Mouse (Mus musculus): ENCODE measurements at regions not wholly inside any gene's neighbourhood (a gene's known extent, or its start where the extent isn't known, plus 50 kb on each side); places are given as distances from the start of the nearest gene placed in this dataset.
A peak's percentile ranks its signal among the peaks of the same experiment; 100 is the strongest.

- no peak for DNase-seq (ENCODE audit: extremely low read depth, low read depth, low spot score)
These were observed 83.7 kb upstream of the Ppp2r5a start for GRCm38 (mm10) chr1:191486766-191487165.

- peak; percentile 65 for DNase-seq (ENCODE audit: extremely low read depth, low read depth, low spot score)
These were observed 81.8 kb upstream of the Ppp2r5a start for GRCm38 (mm10) chr1:191484726-191485425.

GRCm38 (mm10) chr1:191479906-191480379 is 76.9 kb upstream of the Ppp2r5a start:
- no peak for DNase-seq (ENCODE audit: extremely low read depth, low read depth, low spot score)

- no peak for DNase-seq (ENCODE audit: extremely low read depth, low read depth, low spot score)
These were observed 69.5 kb upstream of the Ppp2r5a start for GRCm38 (mm10) chr1:191472551-191472950.

GRCm38 (mm10) chr1:191471489-191471888 is 68.4 kb upstream of the Ppp2r5a start:
- no peak for DNase-seq (ENCODE audit: extremely low read depth, low read depth, low spot score)

GRCm38 (mm10) chr1:191470190-191470985 is 67.3 kb upstream of the Ppp2r5a start:
- no peak for DNase-seq (ENCODE audit: extremely low read depth, low read depth, low spot score)

GRCm38 (mm10) chr1:191468837-191469529 is 65.9 kb upstream of the Ppp2r5a start:
- DNase-seq (ENCODE audit: extremely low read depth, low read depth, low spot score) = no peak

GRCm38 (mm10) chr1:191466261-191466660 is 63.2 kb upstream of the Ppp2r5a start:
- no peak for DNase-seq (ENCODE audit: extremely low read depth, low read depth, low spot score)

- no peak for DNase-seq (ENCODE audit: extremely low read depth, low read depth, low spot score)
These were observed 62.7 kb upstream of the Ppp2r5a start for GRCm38 (mm10) chr1:191465723-191466122.

- no peak for DNase-seq (ENCODE audit: extremely low read depth, low read depth, low spot score)
These were observed 62.1 kb upstream of the Ppp2r5a start for GRCm38 (mm10) chr1:191465170-191465569.

GRCm38 (mm10) chr1:191461811-191462491 is 58.9 kb upstream of the Ppp2r5a start:
- DNase-seq (ENCODE audit: extremely low read depth, low read depth, low spot score) = no peak

- no peak for DNase-seq (ENCODE audit: extremely low read depth, low read depth, low spot score)
These were observed 56.0 kb upstream of the Ppp2r5a start for GRCm38 (mm10) chr1:191459066-191459465.

GRCm38 (mm10) chr1:191458292-191458691 is 55.2 kb upstream of the Ppp2r5a start:
- DNase-seq (ENCODE audit: extremely low read depth, low read depth, low spot score) = no peak

- DNase-seq (ENCODE audit: extremely low read depth, low read depth, low spot score) = no peak
These were observed 54.0 kb upstream of the Ppp2r5a start for GRCm38 (mm10) chr1:191457103-191457502.

GRCm38 (mm10) chr1:191454604-191455003 is 51.5 kb upstream of the Ppp2r5a start:
- no peak for DNase-seq (ENCODE audit: extremely low read depth, low read depth, low spot score)

- no peak for DNase-seq (ENCODE audit: extremely low read depth, low read depth, low spot score)
These were observed 50.5 kb upstream of the Ppp2r5a start for GRCm38 (mm10) chr1:191453589-191453988.

All from fat pad, adult 2 months (tissue).